Mouse (Mus musculus) embryonic facial prominence, embryonic 11.5 days (tissue): Measurements from ENCODE around the gene Lix1. TPM values are rescaled to one million over a fixed set of nuclear protein-coding genes. Genes with fewer than 3 reads are reported as not detected.

Experiments used
- ATAC-seq: fragments of 200-750 bp; cut with Nextera tagmentation; replicated peaks from 2 replicates; pipeline ENCODE4 v1.8.0; 2017; ENCODE audit warnings: low read depth; ENCODE audit not compliant: insufficient number of reproducible peaks, low FRiP score, low TSS enrichment
- DNase-seq: peaks from one replicate; pipeline ENCODE4 v3.0.0-alpha.2; 2015; ENCODE audit warnings: low spot score
- H3K27ac ChIP-seq: fragments of 300-500 bp; sonication (generic); replicated peaks from 2 replicates; pipeline ENCODE4 v1.5.1; 2014; ENCODE audit warnings: mild to moderate bottlenecking, low read depth, low read length, control low read depth
- H3K27me3 ChIP-seq: fragments of 300-500 bp; sonication (generic); 2 replicates; pipeline ENCODE4 v1.6.1; 2014; ENCODE audit warnings: mild to moderate bottlenecking, low read length, moderate library complexity, mixed read lengths; ENCODE audit not compliant: control insufficient read depth, insufficient read depth
- H3K36me3 ChIP-seq: fragments of 300-500 bp; sonication (generic); replicated peaks from 2 replicates; pipeline ENCODE4 v1.6.1; 2014; ENCODE audit warnings: low read depth, mild to moderate bottlenecking, low read length, moderate library complexity, mixed read lengths; ENCODE audit not compliant: control insufficient read depth, insufficient read depth
- H3K4me1 ChIP-seq: fragments of 300-500 bp; sonication (generic); 2 replicates; pipeline ENCODE4 v1.6.1; 2014; ENCODE audit warnings: low read length, mixed read lengths; ENCODE audit not compliant: control insufficient read depth, insufficient read depth
- H3K4me2 ChIP-seq: fragments of 300-500 bp; sonication (generic); 2 replicates; pipeline ENCODE4 v1.6.1; 2014; ENCODE audit warnings: low read depth, mild to moderate bottlenecking, control low read depth, low read length, moderate library complexity
- H3K4me3 ChIP-seq: fragments of 300-500 bp; sonication (generic); 2 replicates; pipeline ENCODE4 v1.5.1; 2014; ENCODE audit warnings: low read depth, low read length, control low read depth
- H3K9ac ChIP-seq: fragments of 300-500 bp; sonication (generic); replicated peaks from 2 replicates; pipeline ENCODE4 v1.6.1; 2014; ENCODE audit warnings: mild to moderate bottlenecking, control low read depth, low read length
- H3K9me3 ChIP-seq: fragments of 300-500 bp; sonication (generic); replicated peaks from 2 replicates; pipeline ENCODE4 v1.6.1; 2016; ENCODE audit warnings: mild to moderate bottlenecking, low read length, inconsistent platforms, mixed read lengths; ENCODE audit not compliant: control insufficient read depth
- WGBS: fragments of 180-500 bp; shearing (Covaris S2); extraction: QIAGEN DNeasy Blood & Tissue Kit; methylation state at CpG from one replicate; pipeline ENCODE4 v1.1.7; 2014; 5-methylcytosine and 5-hydroxymethylcytosine counted together
- polyA plus RNA-seq: library from polyadenylated mRNA; unstranded; fragments of >200 nt; fragmentation: Nextera tagmentation; extraction: Ambion mirVana; gene quantifications from 2 replicates; pipeline ENCODE4 v1.2.1, GENCODE M21; 2014

Gene Lix1
- polyA plus RNA-seq, 1 experiment from 2014 or later: 69.2 TPM

GRCm38 (mm10) chr17:17506677-17507076 is 104.2 kb downstream of the Lix1 start:
- no peak overlapping the region for H3K27ac ChIP-seq
- H3K4me2 ChIP-seq: no peak overlapping the region
- 85% methylated on average over 10 of the region's 10 CpGs for WGBS
- ATAC-seq: no peak
- H3K9me3 ChIP-seq: no peaks in the 10 kb centered on the region
- H3K36me3 ChIP-seq: no peaks in the 10 kb centered on the region
- no peaks in the 10 kb centered on the region for H3K27me3 ChIP-seq
- DNase-seq: no peak
- H3K9ac ChIP-seq: no peak overlapping the region
- H3K4me3 ChIP-seq: no peak overlapping the region
- H3K4me1 ChIP-seq: no peaks in the 10 kb centered on the region

Other genes with a start within 250 kb of the Lix1 start
- 39.6 and 39.9 TPM in 2 replicates for gene Riok2, start 28.4 kb upstream of the Lix1 start, polyA plus RNA-seq
- gene Lnpep, start 222.4 kb downstream of the Lix1 start, polyA plus RNA-seq: 5.5 and 5.8 TPM in 2 replicates